Mouse (Mus musculus) midbrain, postnatal 0 days (tissue): ENCODE data around the gene Tcea2. TPM values are rescaled to one million over a fixed set of nuclear protein-coding genes. Genes with fewer than 3 reads are reported as not detected.

Experiments used
- ATAC-seq: fragments of 200-750 bp; cut with Nextera tagmentation; 2 replicates; pipeline ENCODE4 v1.8.0; 2017; ENCODE audit warnings: moderate number of reproducible peaks, mild to moderate bottlenecking, moderate TSS enrichment, moderate library complexity; ENCODE audit not compliant: low FRiP score
- DNase-seq: peaks from one replicate; pipeline ENCODE4 v3.0.0-alpha.2; 2015; ENCODE audit warnings: low spot score
- H3K27ac ChIP-seq: fragments of 300-500 bp; sonication (generic); 2 replicates; pipeline ENCODE4 v1.5.1; 2014; ENCODE audit warnings: low read depth, mild to moderate bottlenecking, low read length, mixed read lengths
- H3K27me3 ChIP-seq: fragments of 300-500 bp; sonication (generic); 2 replicates; pipeline ENCODE4 v1.6.1; 2014; ENCODE audit warnings: low read length, control low read depth, mixed read lengths; ENCODE audit not compliant: insufficient read depth
- H3K36me3 ChIP-seq: fragments of 300-500 bp; sonication (generic); 2 replicates; pipeline ENCODE4 v1.6.1; 2014; ENCODE audit warnings: low read length, control low read depth, mixed read lengths; ENCODE audit not compliant: insufficient read depth
- H3K4me1 ChIP-seq: fragments of 300-500 bp; sonication (generic); 2 replicates; pipeline ENCODE4 v1.6.1; 2014; ENCODE audit warnings: mild to moderate bottlenecking, control low read depth, antibody characterized with exemption, low read length, mixed read lengths; ENCODE audit not compliant: insufficient read depth
- H3K4me2 ChIP-seq: fragments of 300-500 bp; sonication (generic); 2 replicates; pipeline ENCODE4 v1.6.1; 2014; ENCODE audit warnings: low read depth, mild to moderate bottlenecking, low read length, mixed read lengths; ENCODE audit not compliant: poor library complexity, severe bottlenecking
- H3K4me3 ChIP-seq: fragments of 300-500 bp; sonication (generic); 2 replicates; pipeline ENCODE4 v1.5.1; 2014; ENCODE audit warnings: low read depth, mild to moderate bottlenecking, low read length, moderate library complexity
- H3K9ac ChIP-seq: fragments of 300-500 bp; sonication (generic); replicated peaks from 2 replicates; pipeline ENCODE4 v1.6.1; 2014; ENCODE audit warnings: mild to moderate bottlenecking, low read length, moderate library complexity, mixed read lengths; ENCODE audit not compliant: poor library complexity, severe bottlenecking
- H3K9me3 ChIP-seq: fragments of 300-500 bp; sonication (generic); 2 replicates; pipeline ENCODE4 v1.6.1; 2016; ENCODE audit warnings: low read length, control low read depth
- CTCF ChIP-seq: IDR thresholded peaks from 2 replicates; pipeline ENCODE4 v1.5.1; 2016; ENCODE audit warnings: antibody characterized with exemption, mild to moderate bottlenecking
- WGBS: fragments of 180-500 bp; shearing (Covaris S2); extraction: QIAGEN DNeasy Blood & Tissue Kit; methylation state at CpG from one replicate; pipeline ENCODE4 v1.1.7; 2014; 5-methylcytosine and 5-hydroxymethylcytosine counted together
- polyA plus RNA-seq: library from polyadenylated mRNA; unstranded; fragments of >200 nt; fragmentation: Nextera tagmentation; extraction: Ambion mirVana; gene quantifications from 2 replicates; pipeline ENCODE4 v1.2.1, GENCODE M21; 2015
- total RNA-seq: library from RNA; depleted of rRNA; stranded (reverse); fragments of >200 nt; gene quantifications from 2 replicates; pipeline ENCODE4 v1.2.3, GENCODE M21; 2014

Tcea2 gene
- total and polyA plus RNA-seq, 2 experiments from 2014 or later = 50.8 to 61.9 TPM

GRCm38 (mm10) chr2:181658528-181658927 lies 21.6 kb upstream of the Tcea2 start:
- H3K27me3 ChIP-seq = no peaks in the 10 kb centered on the region
- no peak overlapping the region for H3K9ac ChIP-seq
- H3K27ac ChIP-seq = no peak overlapping the region
- DNase-seq (no peak), ATAC-seq (no peak)
- no peaks in the 10 kb centered on the region for H3K9me3 ChIP-seq
- no peak overlapping the region for H3K4me3 ChIP-seq
- H3K4me2 ChIP-seq = no peak overlapping the region
- TF ChIP-seq CTCF = no peak
- H3K4me1 ChIP-seq = no peaks in the 10 kb centered on the region
- WGBS = 86% methylated on average over 7 of the region's 7 CpGs
- peaks cover 25% of the 10 kb centered on the region for H3K36me3 ChIP-seq

DNA sequence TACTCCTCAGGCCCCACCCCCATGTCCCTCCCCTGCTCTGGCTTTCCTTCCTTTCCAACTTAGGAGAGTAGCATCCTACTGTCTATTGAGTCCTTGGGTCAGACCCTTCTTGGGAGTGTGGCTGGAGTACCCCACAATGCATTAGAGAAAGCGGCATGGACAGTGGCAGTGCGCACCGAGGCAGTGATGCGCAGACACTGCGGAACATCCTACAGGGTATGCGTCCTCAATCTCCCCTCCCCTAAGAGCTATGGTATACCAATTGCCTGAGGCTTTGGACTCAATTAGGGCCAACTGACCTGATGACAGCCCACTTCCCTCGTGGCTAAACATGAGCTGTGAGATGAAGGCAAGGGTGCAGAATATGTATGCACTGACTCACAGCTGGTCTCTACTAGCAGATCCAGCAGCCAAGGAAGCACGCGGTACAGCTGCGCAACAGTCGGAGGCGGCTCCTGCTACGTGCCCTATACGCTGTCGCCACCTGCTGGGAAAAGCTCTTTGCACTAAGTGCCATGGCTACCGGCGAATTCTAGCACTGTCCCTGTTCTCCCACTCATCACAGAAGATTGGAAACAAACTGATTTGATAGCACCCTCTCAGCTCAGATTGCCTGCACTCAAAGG lies 21.1 kb upstream of the Tcea2 start:
- ATAC-seq = 0 out of 2 replicates have a peak, but pooled peaks have one; percentile 45
- TF ChIP-seq CTCF = no peak

DNA sequence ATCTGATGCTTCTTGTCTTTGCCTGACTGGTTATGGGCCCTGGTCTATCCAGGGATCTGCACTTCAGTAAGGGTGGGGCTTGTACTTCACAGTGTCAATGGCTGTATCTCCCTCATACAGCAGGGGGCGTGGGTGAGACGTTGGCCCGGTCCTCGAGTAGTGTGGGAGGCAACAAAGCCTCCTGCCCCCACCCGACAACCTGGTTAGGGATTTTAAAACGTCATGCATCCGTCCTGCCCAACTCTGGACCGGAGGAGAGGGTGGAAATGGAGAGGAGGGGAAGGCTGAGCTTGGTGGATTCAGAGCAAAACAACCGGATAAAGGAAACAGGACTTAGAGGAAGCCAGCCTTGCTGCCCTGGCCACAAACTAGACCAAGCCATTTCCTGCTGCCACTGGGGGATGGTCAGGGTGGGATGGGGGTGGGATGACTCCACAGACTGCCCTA lies 20.5 kb upstream of the Tcea2 start:
- H3K4me2 ChIP-seq = no peak overlapping the region
- H3K9ac ChIP-seq = no peak overlapping the region
- ATAC-seq (peak; percentile 83), DNase-seq (peak; percentile 71)
- no peaks in the 10 kb centered on the region for H3K9me3 ChIP-seq
- TF ChIP-seq CTCF = peak; percentile 82
- no peaks in the 10 kb centered on the region for H3K27me3 ChIP-seq
- H3K4me1 ChIP-seq = no peaks in the 10 kb centered on the region
- H3K36me3 ChIP-seq = peaks cover 23% of the 10 kb centered on the region
- H3K27ac ChIP-seq = no peak overlapping the region
- H3K4me3 ChIP-seq = no peak overlapping the region
- WGBS = 11% methylated on average over 9 of the region's 9 CpGs

More for the DNA sequence above, 21.1 kb upstream of the Tcea2 start:
- H3K4me2 ChIP-seq = no peak overlapping the region
- H3K27ac ChIP-seq = no peak overlapping the region
- H3K36me3 ChIP-seq = peaks cover 25% of the 10 kb centered on the region
- no peaks in the 10 kb centered on the region for H3K27me3 ChIP-seq
- 36% methylated on average over 17 of the region's 17 CpGs for WGBS
- no peaks in the 10 kb centered on the region for H3K4me1 ChIP-seq
- no peak overlapping the region for H3K9ac ChIP-seq
- no peaks in the 10 kb centered on the region for H3K9me3 ChIP-seq
- DNase-seq = no peak
- no peak overlapping the region for H3K4me3 ChIP-seq

- H3K27ac ChIP-seq = no peak overlapping the region
- H3K9ac ChIP-seq = no peak overlapping the region
- 96% methylated on average over 3 of the region's 3 CpGs for WGBS
- H3K4me2 ChIP-seq = no peak overlapping the region
- no peaks in the 10 kb centered on the region for H3K36me3 ChIP-seq
- no peak for ATAC-seq
- H3K4me3 ChIP-seq = no peak overlapping the region
- no peak for TF ChIP-seq CTCF
- H3K9me3 ChIP-seq = no peaks in the 10 kb centered on the region
- DNase-seq = no peak
- H3K27me3 ChIP-seq = no peaks in the 10 kb centered on the region
- no peaks in the 10 kb centered on the region for H3K4me1 ChIP-seq
These were observed 17.4 kb upstream of the Tcea2 start for GRCm38 (mm10) chr2:181662620-181663297.

DNA sequence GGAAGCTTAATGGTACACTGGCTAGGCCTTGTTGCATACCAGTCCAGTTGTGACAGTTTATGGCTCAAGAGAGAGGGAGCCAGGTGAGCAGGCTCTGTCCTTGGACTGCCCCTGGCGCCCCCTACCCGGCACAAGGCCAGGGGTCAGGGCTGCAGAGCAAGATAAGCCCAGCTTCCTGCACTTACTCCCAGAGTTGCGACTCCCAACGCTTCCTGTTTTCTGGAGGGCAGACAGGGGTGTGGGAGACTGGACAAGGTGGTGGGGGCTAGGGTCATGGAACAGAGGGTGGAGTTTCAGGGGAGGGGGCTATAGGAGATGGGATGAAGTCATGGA lies 16.8 kb upstream of the Tcea2 start:
- TF ChIP-seq CTCF = no peak
- H3K27me3 ChIP-seq = no peaks in the 10 kb centered on the region
- no peak for DNase-seq
- no peaks in the 10 kb centered on the region for H3K4me1 ChIP-seq
- WGBS = 40% methylated on average over 4 of the region's 4 CpGs
- no peaks in the 10 kb centered on the region for H3K36me3 ChIP-seq
- H3K4me3 ChIP-seq = no peak overlapping the region
- ATAC-seq = no peak
- H3K9ac ChIP-seq = no peak overlapping the region
- H3K4me2 ChIP-seq = no peak overlapping the region
- no peak overlapping the region for H3K27ac ChIP-seq
- H3K9me3 ChIP-seq = no peaks in the 10 kb centered on the region

GRCm38 (mm10) chr2:181670285-181670912 lies 9.7 kb upstream of the Tcea2 start:
- 6% methylated on average over 43 of the region's 56 CpGs for WGBS
- Histone ChIP-seq H3K27me3 (peaks cover 46% of the 10 kb centered on the region), H3K4me3 (peak overlapping the region; percentile 41), H3K27ac (no peak overlapping the region), H3K4me1 (peaks cover 8% of the 10 kb centered on the region), H3K9me3 (no peaks in the 10 kb centered on the region), H3K36me3 (no peaks in the 10 kb centered on the region), H3K4me2 (peak overlapping the region; percentile 54), H3K9ac (0 out of 2 replicates have a peak overlapping the region, but pooled peaks have one; percentile 24)
- peak; percentile 11; the same call in 1 of the 2 replicates for ATAC-seq
- no peak for DNase-seq
- peak; percentile 16; the same call in 1 of the 2 replicates for TF ChIP-seq CTCF
